Mouse (Mus musculus): ENCODE data around the gene Mthfsl. TPM values are rescaled to one million over a fixed set of nuclear protein-coding genes. Genes with fewer than 3 reads are reported as not detected.
"Not testable (repeated sequence)": the region's sequence is repeated elsewhere in the genome, so short reads cannot be mapped to it uniquely, and the experiment has no call there.

Gene Mthfsl
- polyA plus RNA-seq, 1 experiment from 2014 or later: 35.1 TPM

DNA sequence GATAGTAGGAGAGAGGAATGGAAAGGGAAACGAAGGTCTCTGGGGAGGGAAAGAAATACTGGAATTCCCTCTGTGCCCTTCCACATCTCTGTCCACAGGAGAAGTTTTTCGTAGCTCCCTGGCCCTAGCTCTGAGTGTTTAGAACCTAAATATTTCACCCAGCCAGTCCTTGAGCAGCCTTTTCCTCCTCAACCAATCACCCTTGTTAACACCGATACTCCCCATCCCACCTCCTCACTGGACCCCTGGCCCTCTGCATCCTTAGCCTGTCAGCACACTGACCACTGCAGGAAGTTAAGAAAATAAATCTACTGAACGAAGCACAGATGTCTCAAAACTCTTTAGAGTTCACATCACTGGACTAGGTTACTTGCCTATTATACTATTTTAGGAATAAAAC is 13.4 kb downstream of the Mthfsl start:
- no peak for ATAC-seq (replicated peaks; ENCODE audit: extremely low read depth, insufficient read depth, low FRiP score)
- H3K4me3 ChIP-seq (ENCODE audit: low read length): no peak overlapping the region
- no peak overlapping the region for H3K27ac ChIP-seq (ENCODE audit: low read length)
- H3K27me3 ChIP-seq (ENCODE audit: control insufficient read depth, insufficient read depth, low read length): no peaks in the 10 kb centered on the region
- H3K9me3 ChIP-seq (replicated peaks; ENCODE audit: control insufficient read depth, low read length): no peaks in the 10 kb centered on the region
- H3K9ac ChIP-seq (ENCODE audit: low read length): no peak overlapping the region
- whole genome bisulfite sequencing: 51% methylated on average over 4 of the region's 4 CpGs
- no peaks in the 10 kb centered on the region for H3K4me1 ChIP-seq (ENCODE audit: control insufficient read depth, insufficient read depth, low read length)
- no peak overlapping the region for H3K4me2 ChIP-seq (ENCODE audit: low read depth, low read length)
- H3K36me3 ChIP-seq (ENCODE audit: control insufficient read depth, insufficient read depth): no peaks in the 10 kb centered on the region

GRCm38 (mm10) chr9:88705157-88705556 is 14.9 kb downstream of the Mthfsl start:
- H3K36me3 ChIP-seq (ENCODE audit: control insufficient read depth, insufficient read depth); H3K4me2 ChIP-seq (ENCODE audit: low read depth, low read length); H3K27me3 ChIP-seq (ENCODE audit: control insufficient read depth, insufficient read depth, low read length); H3K4me1 ChIP-seq (ENCODE audit: control insufficient read depth, insufficient read depth, low read length); H3K9me3 ChIP-seq (replicated peaks; ENCODE audit: control insufficient read depth, low read length); H3K9ac ChIP-seq (ENCODE audit: low read length); H3K4me3 ChIP-seq (ENCODE audit: low read length); ATAC-seq (replicated peaks; ENCODE audit: extremely low read depth, insufficient read depth, low FRiP score); H3K27ac ChIP-seq (ENCODE audit: low read length): not testable (repeated sequence)
- 64% methylated on average over 8 of the region's 8 CpGs for WGBS

DNA sequence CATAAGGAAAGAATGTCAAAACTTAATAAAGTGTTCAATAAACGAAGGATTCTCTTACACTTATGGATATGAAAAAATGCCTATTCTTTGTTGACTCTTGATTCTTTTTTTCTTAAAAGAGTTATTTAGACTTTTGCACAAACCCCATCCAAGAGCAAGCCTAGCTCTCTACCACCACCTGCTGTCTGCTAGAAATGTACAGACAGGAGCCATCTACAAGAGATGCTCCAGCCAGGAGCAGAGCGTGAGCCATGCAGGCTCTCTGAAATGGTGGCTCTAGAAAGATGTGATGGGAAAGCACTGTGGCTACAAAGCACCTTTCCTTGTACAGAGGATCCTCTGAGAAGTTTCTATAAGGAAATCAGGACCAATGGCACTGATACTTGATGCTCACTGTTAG is 21.4 kb downstream of the Mthfsl start:
- not testable (repeated sequence) for H3K27ac ChIP-seq (ENCODE audit: low read length); H3K9ac ChIP-seq (ENCODE audit: low read length); H3K4me3 ChIP-seq (ENCODE audit: low read length); ATAC-seq (replicated peaks; ENCODE audit: extremely low read depth, insufficient read depth, low FRiP score); H3K27me3 ChIP-seq (ENCODE audit: control insufficient read depth, insufficient read depth, low read length); H3K4me2 ChIP-seq (ENCODE audit: low read depth, low read length); H3K9me3 ChIP-seq (replicated peaks; ENCODE audit: control insufficient read depth, low read length); H3K36me3 ChIP-seq (ENCODE audit: control insufficient read depth, insufficient read depth); H3K4me1 ChIP-seq (ENCODE audit: control insufficient read depth, insufficient read depth, low read length)
- no CpG with 5 or more reads among the region's 2 CpGs for WGBS

DNA sequence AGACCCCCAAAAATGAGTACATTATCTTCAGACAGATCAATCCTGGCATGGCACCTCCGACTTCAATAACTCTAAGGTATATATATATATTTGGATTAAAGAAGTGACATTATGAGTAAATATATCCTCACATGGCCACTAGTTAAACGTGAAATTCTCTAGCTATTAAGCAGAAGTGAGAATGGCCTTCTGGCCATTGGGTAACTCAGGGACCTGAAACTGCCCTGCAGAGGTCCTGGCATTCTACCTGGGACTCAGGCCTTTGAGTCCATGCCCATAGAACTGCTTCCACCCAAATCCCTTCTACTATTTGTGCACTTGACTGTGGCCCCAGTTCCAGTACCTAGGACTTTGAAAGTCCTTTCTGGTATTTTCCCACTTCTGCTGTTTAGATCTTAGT is 28.8 kb downstream of the Mthfsl start:
- not testable (repeated sequence) for H3K27ac ChIP-seq (ENCODE audit: low read length); H3K4me2 ChIP-seq (ENCODE audit: low read depth, low read length); H3K4me3 ChIP-seq (ENCODE audit: low read length); H3K27me3 ChIP-seq (ENCODE audit: control insufficient read depth, insufficient read depth, low read length); H3K4me1 ChIP-seq (ENCODE audit: control insufficient read depth, insufficient read depth, low read length); H3K36me3 ChIP-seq (ENCODE audit: control insufficient read depth, insufficient read depth); ATAC-seq (replicated peaks; ENCODE audit: extremely low read depth, insufficient read depth, low FRiP score); H3K9ac ChIP-seq (ENCODE audit: low read length); H3K9me3 ChIP-seq (replicated peaks; ENCODE audit: control insufficient read depth, low read length)
- WGBS: 86% methylated on average over 2 of the region's 2 CpGs

DNA sequence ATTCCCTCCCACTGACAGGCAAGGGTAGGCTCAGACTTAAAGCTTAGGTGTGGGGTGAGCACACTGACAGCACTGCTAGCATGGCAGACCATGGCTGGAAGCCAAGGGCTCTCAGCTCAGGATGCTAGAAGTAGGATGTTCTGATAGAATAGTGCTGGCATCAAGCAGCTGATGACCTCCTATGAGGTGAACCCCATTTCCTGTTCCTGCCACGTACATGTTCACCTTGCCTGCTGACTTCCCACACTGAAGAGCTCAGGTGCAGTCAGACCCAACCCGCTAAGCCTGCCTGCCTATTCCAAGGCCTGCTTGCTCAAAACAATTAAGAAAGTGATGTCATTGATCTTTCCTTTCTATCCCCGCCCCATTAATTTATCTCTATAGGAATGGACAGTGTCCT is 30.6 kb downstream of the Mthfsl start:
- not testable (repeated sequence) for H3K9me3 ChIP-seq (replicated peaks; ENCODE audit: control insufficient read depth, low read length); H3K27ac ChIP-seq (ENCODE audit: low read length); H3K36me3 ChIP-seq (ENCODE audit: control insufficient read depth, insufficient read depth); ATAC-seq (replicated peaks; ENCODE audit: extremely low read depth, insufficient read depth, low FRiP score); H3K9ac ChIP-seq (ENCODE audit: low read length); H3K4me2 ChIP-seq (ENCODE audit: low read depth, low read length); H3K4me1 ChIP-seq (ENCODE audit: control insufficient read depth, insufficient read depth, low read length); H3K27me3 ChIP-seq (ENCODE audit: control insufficient read depth, insufficient read depth, low read length); H3K4me3 ChIP-seq (ENCODE audit: low read length)
- WGBS: 83% methylated on average over 3 of the region's 3 CpGs

DNA sequence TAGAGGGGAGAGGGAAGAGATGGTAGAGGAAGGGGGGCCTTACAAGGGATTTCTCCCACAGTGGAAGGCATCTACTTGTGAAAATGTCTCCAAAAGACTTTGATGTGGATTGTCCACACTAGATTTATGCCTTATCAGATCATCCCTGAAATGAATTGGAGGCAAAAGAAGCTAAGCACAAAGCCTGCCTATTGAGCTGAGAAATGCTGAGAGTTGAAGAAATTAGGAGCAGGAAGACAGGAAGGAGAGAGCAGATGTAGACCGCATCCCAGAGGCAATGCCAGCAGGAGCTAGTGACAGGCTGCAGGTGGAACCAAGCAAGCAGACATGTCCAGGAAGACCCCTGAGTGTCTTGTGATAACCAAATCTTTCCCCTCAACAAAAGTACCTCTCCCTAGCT is 33.4 kb downstream of the Mthfsl start:
- not testable (repeated sequence) for H3K4me1 ChIP-seq (ENCODE audit: control insufficient read depth, insufficient read depth, low read length); ATAC-seq (replicated peaks; ENCODE audit: extremely low read depth, insufficient read depth, low FRiP score); H3K27ac ChIP-seq (ENCODE audit: low read length); H3K4me3 ChIP-seq (ENCODE audit: low read length); H3K9me3 ChIP-seq (replicated peaks; ENCODE audit: control insufficient read depth, low read length); H3K9ac ChIP-seq (ENCODE audit: low read length); H3K36me3 ChIP-seq (ENCODE audit: control insufficient read depth, insufficient read depth); H3K4me2 ChIP-seq (ENCODE audit: low read depth, low read length); H3K27me3 ChIP-seq (ENCODE audit: control insufficient read depth, insufficient read depth, low read length)
- 88% methylated on average over 1 of the region's 1 CpGs for WGBS

DNA sequence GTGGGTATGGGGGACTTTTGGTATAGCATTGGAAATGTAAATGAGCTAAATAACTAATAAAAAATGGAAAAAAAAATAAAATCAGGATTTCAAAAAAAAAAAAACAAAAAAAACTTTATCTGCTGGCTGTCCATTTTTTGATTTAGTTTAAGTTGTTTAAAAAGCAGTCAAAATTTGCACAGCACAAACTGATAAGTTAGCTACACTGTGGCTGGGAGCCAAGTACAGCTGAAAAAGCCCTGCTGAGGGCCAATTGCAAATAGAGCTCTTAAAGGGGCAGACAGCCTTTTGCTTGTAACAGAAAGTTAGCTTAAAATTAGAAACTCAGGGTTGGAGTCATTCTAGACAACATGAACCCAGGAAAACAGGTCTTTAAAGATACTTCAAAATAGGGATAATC is 61.8 kb downstream of the Mthfsl start:
- H3K27me3 ChIP-seq (ENCODE audit: control insufficient read depth, insufficient read depth, low read length); H3K9me3 ChIP-seq (replicated peaks; ENCODE audit: control insufficient read depth, low read length); H3K4me2 ChIP-seq (ENCODE audit: low read depth, low read length); H3K4me1 ChIP-seq (ENCODE audit: control insufficient read depth, insufficient read depth, low read length); ATAC-seq (replicated peaks; ENCODE audit: extremely low read depth, insufficient read depth, low FRiP score); H3K27ac ChIP-seq (ENCODE audit: low read length); H3K4me3 ChIP-seq (ENCODE audit: low read length); H3K9ac ChIP-seq (ENCODE audit: low read length); H3K36me3 ChIP-seq (ENCODE audit: control insufficient read depth, insufficient read depth): not testable (repeated sequence)

- H3K4me3 ChIP-seq (ENCODE audit: low read length); ATAC-seq (replicated peaks; ENCODE audit: extremely low read depth, insufficient read depth, low FRiP score); H3K36me3 ChIP-seq (ENCODE audit: control insufficient read depth, insufficient read depth); H3K4me2 ChIP-seq (ENCODE audit: low read depth, low read length); H3K4me1 ChIP-seq (ENCODE audit: control insufficient read depth, insufficient read depth, low read length); H3K27ac ChIP-seq (ENCODE audit: low read length); H3K27me3 ChIP-seq (ENCODE audit: control insufficient read depth, insufficient read depth, low read length); H3K9me3 ChIP-seq (replicated peaks; ENCODE audit: control insufficient read depth, low read length); H3K9ac ChIP-seq (ENCODE audit: low read length): not testable (repeated sequence)
- 88% methylated on average over 12 of the region's 15 CpGs for WGBS
Observed at GRCm38 (mm10) chr9:88650742-88651141, 69.4 kb downstream of the Mthfsl start.

All from heart, embryonic 16.5 days (tissue).